Mouse (Mus musculus): ENCODE data around the gene Dnajb8. TPM values are rescaled to one million over a fixed set of nuclear protein-coding genes. Genes with fewer than 3 reads are reported as not detected.

The Dnajb8 gene
- polyA plus RNA-seq, 1 experiment from 2014 or later: not detected

DNA sequence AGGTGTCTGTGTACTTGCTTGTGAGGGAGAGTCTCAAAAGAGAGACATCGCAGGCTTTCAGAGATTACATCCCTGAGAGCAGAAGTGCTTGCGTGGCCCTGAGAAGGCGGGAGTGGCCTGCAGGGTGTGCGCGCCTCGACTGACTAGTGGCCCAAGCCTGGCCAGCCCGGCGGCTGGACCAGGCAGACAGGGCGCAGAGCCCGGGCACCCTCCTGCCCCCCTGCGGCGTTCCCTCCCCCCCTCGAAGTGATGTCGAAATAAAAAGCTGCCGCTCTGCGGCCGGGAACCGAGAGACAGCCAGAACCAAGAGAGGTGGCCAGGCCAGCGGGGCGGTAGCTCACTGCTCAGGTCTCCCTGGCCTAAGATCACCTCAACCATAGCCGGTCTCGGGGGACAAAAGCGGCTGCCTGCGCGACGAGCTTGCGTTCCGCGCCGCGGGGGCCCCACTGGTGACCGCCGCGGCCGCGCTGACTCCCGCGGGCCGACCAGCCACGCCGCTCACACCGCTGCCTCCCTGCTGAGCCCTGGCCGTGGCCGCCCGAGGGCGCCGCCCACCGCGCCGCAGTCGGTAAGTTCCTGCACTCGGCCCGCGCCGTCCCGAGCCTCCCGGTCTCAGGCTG is 28.5 kb upstream of the Dnajb8 start, which contains the start of gene Gata2:
Gene Gata2 (plus strand): TSS at position 459 of the 620 bp plus-strand sequence.
- peak within 1 kb of the TSS; percentile 60 for H3K4me2 ChIP-seq
- no peaks in the 10 kb centered on the region for H3K36me3 ChIP-seq
- peaks cover 45% of the 10 kb centered on the region for H3K4me1 ChIP-seq (replicated peaks)
- peaks cover 100% of the 10 kb centered on the region for H3K27me3 ChIP-seq
- H3K4me3 ChIP-seq (replicated peaks): peak within 1 kb of the TSS; percentile 41
- H3K9ac ChIP-seq (replicated peaks): peak within 1 kb of the TSS; percentile 42
- H3K9me3 ChIP-seq: no peaks in the 10 kb centered on the region
- ATAC-seq (ENCODE audit: insufficient number of reproducible peaks, insufficient read depth, low FRiP score, low TSS enrichment, low read depth): no peak
- no peak within 1 kb of the TSS for H3K27ac ChIP-seq
- WGBS: under 1% methylated on average over 57 of the region's 57 CpGs

DNA sequence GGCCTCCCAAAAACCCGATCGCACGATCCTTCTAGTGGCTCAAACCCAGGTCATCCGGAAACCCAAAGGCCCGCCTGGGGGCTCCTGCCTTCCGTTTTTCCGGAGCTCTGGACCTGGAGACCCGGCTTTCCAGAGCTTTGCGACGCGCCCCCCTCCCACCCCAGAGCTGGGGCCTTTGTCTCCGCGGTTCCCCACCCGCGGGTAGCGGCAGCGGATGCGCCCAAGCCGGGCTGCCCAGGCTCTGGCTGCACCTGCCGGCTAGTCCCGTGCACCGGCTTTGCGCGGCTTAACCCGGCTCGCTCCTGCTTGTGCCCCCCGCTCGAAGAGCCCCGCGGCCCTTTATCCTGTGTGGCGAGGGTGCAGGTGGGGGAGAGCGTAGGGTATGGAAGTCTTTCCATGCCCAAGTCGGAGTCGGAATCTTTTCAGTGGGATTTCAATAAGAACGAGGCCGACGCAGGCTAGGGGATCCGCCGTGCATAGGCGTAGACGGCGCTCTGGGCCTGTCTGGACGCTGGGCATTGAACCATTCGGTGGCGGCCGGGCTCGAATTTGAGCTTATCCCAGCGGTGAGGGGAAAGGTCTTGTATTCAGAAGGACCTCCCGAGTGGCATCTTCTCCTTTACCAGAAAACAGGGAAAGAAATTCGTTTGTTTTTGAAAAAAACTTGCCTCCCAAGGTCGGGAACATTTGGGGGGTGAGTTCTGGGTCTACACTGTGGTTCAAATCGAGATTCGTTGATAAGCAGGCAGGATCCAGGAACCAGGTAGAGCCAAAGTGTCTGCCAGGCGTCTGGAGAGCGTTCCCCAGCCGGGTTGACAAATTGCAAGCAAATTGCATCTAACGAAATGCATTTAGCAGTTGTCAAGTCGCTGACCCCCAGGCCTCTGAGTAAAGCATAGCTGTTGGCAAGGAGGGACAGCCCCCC is 27.8 kb upstream of the Dnajb8 start:
- H3K4me1 ChIP-seq (replicated peaks): peaks cover 52% of the 10 kb centered on the region
- H3K4me2 ChIP-seq: peak overlapping the region; percentile 60
- ATAC-seq (ENCODE audit: insufficient number of reproducible peaks, insufficient read depth, low FRiP score, low TSS enrichment, low read depth): no peak
- peak overlapping the region; percentile 41 for H3K4me3 ChIP-seq (replicated peaks)
- peak overlapping the region; percentile 42; the same call in 1 of the 2 replicates for H3K9ac ChIP-seq (replicated peaks)
- no peaks in the 10 kb centered on the region for H3K9me3 ChIP-seq
- H3K36me3 ChIP-seq: no peaks in the 10 kb centered on the region
- under 1% methylated on average over 57 of the region's 58 CpGs for WGBS
- H3K27me3 ChIP-seq: peaks cover 100% of the 10 kb centered on the region
- no peak overlapping the region for H3K27ac ChIP-seq

DNA sequence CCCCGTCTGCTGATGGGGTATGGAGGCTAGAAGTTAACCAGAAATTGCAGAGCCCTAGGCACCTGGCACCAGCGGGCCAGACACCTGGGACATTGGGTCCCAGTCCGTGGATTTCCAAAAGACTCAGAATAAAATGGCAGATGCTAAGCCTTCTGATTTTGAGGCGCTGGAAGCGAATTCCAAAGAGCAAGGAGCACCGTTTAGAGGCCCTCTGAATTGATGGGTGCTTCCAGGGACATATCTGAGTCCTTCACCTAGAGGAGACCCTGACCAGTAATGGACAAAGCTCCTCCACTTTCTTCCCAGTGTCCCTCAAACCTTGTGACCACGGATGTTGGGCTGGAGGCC is 27.1 kb upstream of the Dnajb8 start:
- Histone ChIP-seq H3K4me2 (no peak overlapping the region), H3K4me1 (replicated peaks) (peaks cover 59% of the 10 kb centered on the region)
- no peak for ATAC-seq (ENCODE audit: insufficient number of reproducible peaks, insufficient read depth, low FRiP score, low TSS enrichment, low read depth)

DNA sequence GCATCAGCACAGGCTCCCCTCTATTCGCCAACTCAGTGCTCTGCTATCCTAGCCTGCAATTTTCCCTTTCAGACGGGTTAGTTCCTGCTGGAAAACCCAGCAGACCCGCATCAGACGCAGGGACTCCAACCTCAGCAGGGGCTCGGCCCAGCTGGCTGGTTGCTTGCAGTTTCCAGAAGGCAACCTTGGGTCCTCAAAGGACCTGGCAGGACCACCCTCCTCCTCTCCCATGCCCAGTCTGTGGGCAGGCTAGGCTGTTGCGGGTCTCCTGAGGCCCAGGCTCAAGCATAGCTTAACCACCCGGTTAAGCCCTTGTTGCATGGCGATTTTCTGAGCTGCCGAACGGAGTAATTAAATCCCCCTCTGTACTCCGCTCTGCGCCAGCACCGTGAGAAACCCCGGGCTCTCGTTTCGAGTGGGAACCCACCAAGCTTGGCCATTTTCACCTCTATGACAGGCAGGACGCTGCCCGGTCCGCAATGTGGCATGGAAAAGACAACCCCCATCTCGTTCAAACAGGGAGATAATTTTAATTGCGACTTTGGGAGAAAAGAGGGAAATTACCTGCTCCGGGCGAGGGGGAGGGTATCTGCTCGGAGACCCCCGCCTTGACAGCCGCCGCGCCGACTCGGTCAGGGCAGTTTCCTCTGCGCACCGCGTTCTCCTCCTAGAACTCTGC is 25.9 kb upstream of the Dnajb8 start:
- Histone ChIP-seq H3K4me3 (replicated peaks) (peak overlapping the region; percentile 48), H3K36me3 (no peaks in the 10 kb centered on the region), H3K9ac (replicated peaks) (0 out of 2 replicates have a peak overlapping the region, but pooled peaks have one; percentile 53), H3K27ac (no peak overlapping the region), H3K9me3 (no peaks in the 10 kb centered on the region), H3K4me1 (replicated peaks) (peaks cover 58% of the 10 kb centered on the region), H3K27me3 (peaks cover 100% of the 10 kb centered on the region), H3K4me2 (peak overlapping the region; percentile 84)
- ATAC-seq (ENCODE audit: insufficient number of reproducible peaks, insufficient read depth, low FRiP score, low TSS enrichment, low read depth): no peak
- 2% methylated on average over 33 of the region's 33 CpGs for WGBS

More for the DNA sequence above, 27.1 kb upstream of the Dnajb8 start:
- H3K9ac ChIP-seq (replicated peaks): no peak overlapping the region
- H3K4me3 ChIP-seq (replicated peaks): no peak overlapping the region; the same call in 1 of the 2 replicates
- no peak overlapping the region for H3K27ac ChIP-seq
- H3K9me3 ChIP-seq: no peaks in the 10 kb centered on the region
- peaks cover 100% of the 10 kb centered on the region for H3K27me3 ChIP-seq
- WGBS: 2% methylated on average over 7 of the region's 7 CpGs
- no peaks in the 10 kb centered on the region for H3K36me3 ChIP-seq

DNA sequence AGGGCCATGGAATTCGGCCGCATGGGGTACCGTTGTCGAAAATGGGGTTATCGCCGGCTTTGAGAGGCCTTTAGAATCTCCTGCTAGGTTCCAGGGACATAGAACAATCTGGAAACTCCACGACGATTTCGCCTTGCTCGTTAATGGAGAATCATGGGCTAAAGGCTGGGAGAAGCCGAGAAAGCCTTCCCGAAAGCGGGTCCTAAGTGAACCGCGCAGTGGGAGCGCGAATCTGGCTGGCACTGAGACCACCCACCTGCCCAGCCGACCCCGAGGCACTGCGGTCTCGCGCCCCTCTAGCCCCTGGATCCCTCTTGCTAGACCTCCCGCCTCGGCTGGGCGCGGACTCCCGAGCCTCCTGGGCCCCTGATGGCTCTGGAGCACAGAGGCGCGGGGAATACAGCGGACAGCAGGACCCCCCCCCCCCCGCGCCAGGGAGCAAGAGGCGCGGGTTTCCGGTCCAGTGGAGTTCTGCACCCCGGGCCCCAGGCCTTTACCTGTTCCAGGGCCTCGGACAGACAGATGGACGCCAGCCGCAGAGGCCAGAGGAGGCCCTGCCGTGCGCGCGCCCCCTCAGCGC is 25.2 kb upstream of the Dnajb8 start:
- peaks cover 100% of the 10 kb centered on the region for H3K27me3 ChIP-seq

DNA sequence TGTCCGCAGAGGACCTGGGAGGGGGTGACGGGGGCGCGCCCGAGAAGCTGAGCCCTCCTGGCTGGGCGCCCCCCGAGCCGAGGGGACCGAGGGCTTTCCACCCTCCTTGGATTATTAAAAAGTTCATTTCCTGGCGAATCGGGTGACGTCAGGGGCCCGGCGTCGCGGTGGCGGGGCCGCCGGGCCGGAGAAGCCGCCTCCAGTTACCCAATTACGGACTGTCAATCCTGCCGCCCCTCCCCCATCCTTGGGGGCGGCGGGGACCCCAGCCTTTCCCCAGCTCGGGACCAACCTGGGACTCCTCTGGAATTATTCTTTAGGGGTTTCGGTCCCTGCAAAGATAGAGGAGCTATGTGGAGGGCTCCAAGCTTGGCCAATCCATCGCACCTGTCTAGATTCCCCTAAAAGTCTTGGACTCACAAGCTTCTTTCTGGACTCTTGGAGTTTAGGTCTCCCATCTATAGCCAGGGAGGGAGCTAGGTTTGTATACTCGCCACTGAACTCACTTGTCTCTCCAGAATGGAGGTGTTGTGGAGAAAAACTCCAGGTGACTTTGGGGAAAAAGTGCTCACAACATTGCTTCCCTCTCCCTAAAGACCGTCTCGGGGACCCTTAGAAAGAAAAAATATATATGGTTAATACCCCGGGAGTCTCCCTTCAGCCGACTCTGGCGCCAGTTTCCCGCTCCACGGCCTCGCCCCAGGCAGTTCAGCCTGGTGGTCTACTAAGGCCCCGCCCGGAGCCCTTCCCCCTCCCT is 24.6 kb upstream of the Dnajb8 start:
- H3K27ac ChIP-seq: no peak overlapping the region
- no peaks in the 10 kb centered on the region for H3K36me3 ChIP-seq
- peak overlapping the region; percentile 48 for H3K4me3 ChIP-seq (replicated peaks)
- H3K27me3 ChIP-seq: peaks cover 100% of the 10 kb centered on the region
- peaks cover 58% of the 10 kb centered on the region for H3K4me1 ChIP-seq (replicated peaks)
- H3K4me2 ChIP-seq: peak overlapping the region; percentile 84
- no peak for ATAC-seq (ENCODE audit: insufficient number of reproducible peaks, insufficient read depth, low FRiP score, low TSS enrichment, low read depth)
- WGBS: under 1% methylated on average over 39 of the region's 39 CpGs
- no peaks in the 10 kb centered on the region for H3K9me3 ChIP-seq
- peak overlapping the region; percentile 53 for H3K9ac ChIP-seq (replicated peaks)

More for the DNA sequence above, 25.2 kb upstream of the Dnajb8 start:
- Histone ChIP-seq H3K4me2 (peak overlapping the region; percentile 84), H3K4me1 (replicated peaks) (peaks cover 58% of the 10 kb centered on the region), H3K4me3 (replicated peaks) (peak overlapping the region; percentile 48), H3K36me3 (no peaks in the 10 kb centered on the region), H3K27ac (no peak overlapping the region), H3K9ac (replicated peaks) (peak overlapping the region; percentile 53), H3K9me3 (no peaks in the 10 kb centered on the region)
- ATAC-seq (ENCODE audit: insufficient number of reproducible peaks, insufficient read depth, low FRiP score, low TSS enrichment, low read depth): no peak
- WGBS: under 1% methylated on average over 42 of the region's 44 CpGs

DNA sequence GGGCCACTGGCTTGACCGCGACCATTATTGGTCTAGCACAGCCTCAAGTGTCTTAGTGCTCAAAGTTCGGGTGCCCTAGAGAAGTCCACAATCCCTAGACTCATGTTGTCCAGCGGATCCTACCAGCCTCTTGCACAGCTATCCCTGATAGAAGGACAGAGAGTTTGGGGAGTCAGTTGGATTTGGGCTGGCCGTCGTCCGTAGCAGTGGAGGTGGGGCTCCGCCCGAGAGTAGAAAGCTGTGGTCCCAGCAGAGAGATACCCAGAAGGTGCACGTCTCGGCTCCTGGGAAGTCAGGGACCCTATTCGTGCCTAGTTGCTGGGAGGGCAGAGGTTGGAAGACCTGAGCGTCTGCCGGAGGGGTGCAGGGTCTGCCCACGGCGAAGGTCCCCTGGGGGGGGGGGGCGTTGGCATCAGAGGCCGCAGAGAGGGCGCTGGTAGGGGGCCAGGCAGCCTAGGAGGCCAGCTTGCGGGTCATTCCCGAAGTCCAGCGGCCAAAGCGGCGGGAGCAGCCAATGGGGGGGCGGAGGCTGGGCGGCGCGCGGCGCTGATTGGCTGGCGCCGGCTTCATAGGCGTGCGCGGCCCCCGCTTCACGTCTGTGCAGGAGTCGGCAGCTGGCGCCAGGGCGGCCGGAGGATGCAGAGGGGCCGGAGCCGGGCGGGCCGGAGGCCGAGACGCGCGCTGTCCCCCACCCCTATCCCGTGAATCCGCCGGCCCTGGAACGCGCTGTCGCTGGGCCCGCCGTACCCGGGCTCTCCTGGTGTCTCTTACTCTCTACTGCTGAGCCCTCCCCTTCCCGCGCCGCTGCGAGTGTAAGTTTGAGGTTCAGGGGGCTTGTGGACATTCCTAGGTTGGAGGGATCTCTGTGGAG is 23.8 kb upstream of the Dnajb8 start:
- H3K27ac ChIP-seq: no peak overlapping the region
- WGBS: under 1% methylated on average over 61 of the region's 62 CpGs

DNA sequence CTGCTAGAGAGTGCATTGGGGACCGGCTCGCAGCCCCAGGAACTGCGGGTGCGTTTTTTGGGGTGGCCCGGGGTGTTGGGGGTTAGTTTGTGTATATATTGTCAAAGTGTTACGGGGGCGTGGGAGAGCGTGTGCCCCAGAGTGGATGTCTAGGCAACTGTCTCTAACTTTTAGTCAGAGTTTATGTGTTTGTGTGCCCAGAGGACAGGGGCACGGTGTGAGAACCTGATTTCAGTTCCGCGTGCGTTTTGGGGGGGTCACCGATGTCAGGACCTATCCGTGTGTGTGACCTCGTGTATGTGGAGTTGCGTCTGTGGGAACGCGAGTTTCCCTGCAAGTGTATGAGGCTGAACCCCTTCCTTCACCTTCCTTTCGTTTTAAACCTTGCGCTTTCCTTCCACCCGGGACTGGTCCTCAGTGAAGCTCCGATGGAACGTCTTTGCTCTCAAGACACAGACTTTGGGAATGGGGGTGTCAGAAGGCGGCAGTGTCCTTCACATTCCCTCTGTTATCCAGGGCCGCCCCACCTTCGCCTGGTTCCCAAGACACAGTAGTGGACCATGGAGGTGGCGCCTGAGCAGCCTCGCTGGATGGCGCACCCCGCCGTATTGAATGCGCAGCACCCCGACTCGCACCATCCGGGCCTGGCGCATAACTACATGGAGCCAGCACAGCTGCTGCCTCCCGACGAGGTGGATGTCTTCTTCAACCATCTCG is 22.9 kb upstream of the Dnajb8 start:
- H3K27ac ChIP-seq: no peak overlapping the region

More for the DNA sequence above, 23.8 kb upstream of the Dnajb8 start:
- Histone ChIP-seq H3K9ac (replicated peaks) (peak overlapping the region; percentile 23; the same call in 1 of the 2 replicates), H3K36me3 (no peaks in the 10 kb centered on the region), H3K27me3 (peaks cover 100% of the 10 kb centered on the region), H3K4me1 (replicated peaks) (peaks cover 58% of the 10 kb centered on the region), H3K4me3 (replicated peaks) (peak overlapping the region; percentile 48), H3K9me3 (no peaks in the 10 kb centered on the region), H3K4me2 (peak overlapping the region; percentile 84)
- ATAC-seq (ENCODE audit: insufficient number of reproducible peaks, insufficient read depth, low FRiP score, low TSS enrichment, low read depth): no peak

More for the DNA sequence above, 22.9 kb upstream of the Dnajb8 start:
- no peak for ATAC-seq (ENCODE audit: insufficient number of reproducible peaks, insufficient read depth, low FRiP score, low TSS enrichment, low read depth)
- WGBS: 2% methylated on average over 39 of the region's 39 CpGs
- peak overlapping the region; percentile 84 for H3K4me2 ChIP-seq
- H3K36me3 ChIP-seq: no peaks in the 10 kb centered on the region
- H3K4me3 ChIP-seq (replicated peaks): peak overlapping the region; percentile 48
- H3K9me3 ChIP-seq: no peaks in the 10 kb centered on the region
- H3K27me3 ChIP-seq: peaks cover 100% of the 10 kb centered on the region
- peak overlapping the region; percentile 31; the same call in 1 of the 2 replicates for H3K9ac ChIP-seq (replicated peaks)
- H3K4me1 ChIP-seq (replicated peaks): peaks cover 49% of the 10 kb centered on the region
